Mouse (Mus musculus): ENCODE measurements at regions not wholly inside any gene's neighbourhood (a gene's known extent, or its start where the extent isn't known, plus 50 kb on each side); places are given as distances from the start of the nearest gene placed in this dataset.

DNA sequence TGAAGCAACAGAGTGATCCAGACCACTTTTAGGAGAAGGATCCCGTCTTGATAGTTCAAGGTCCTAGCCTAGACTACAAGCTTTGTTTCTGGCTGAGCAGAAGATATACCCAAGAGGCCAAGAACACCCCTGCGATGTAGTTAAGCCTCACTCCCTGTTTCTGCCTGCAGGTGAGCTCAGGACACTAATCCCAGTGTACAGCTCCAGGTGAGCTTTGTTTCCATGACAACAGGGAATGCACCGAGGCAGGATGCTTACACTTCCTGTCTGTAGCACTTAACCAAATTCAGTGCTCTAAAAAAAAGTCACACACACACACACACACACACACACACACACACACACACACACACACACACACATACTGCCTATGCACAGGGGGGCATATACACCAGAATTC is 230.7 kb downstream of the Ajap1 start:
- ATAC-seq (ENCODE audit: insufficient number of reproducible peaks, low FRiP score, low TSS enrichment, low read depth) = no peak
- Histone ChIP-seq H3K27ac (replicated peaks; ENCODE audit: low read depth, low read length) (no peak overlapping the region), H3K4me1 (ENCODE audit: control insufficient read depth, insufficient read depth, low read length) (no peaks in the 10 kb centered on the region), H3K9me3 (ENCODE audit: control insufficient read depth, low read length) (no peaks in the 10 kb centered on the region), H3K4me3 (ENCODE audit: low read depth, low read length) (no peak overlapping the region), H3K27me3 (ENCODE audit: control insufficient read depth, insufficient read depth, low read length) (no peaks in the 10 kb centered on the region), H3K9ac (ENCODE audit: low read length) (no peak overlapping the region), H3K4me2 (ENCODE audit: low read depth, severe bottlenecking) (no peak overlapping the region), H3K36me3 (ENCODE audit: control insufficient read depth, insufficient read depth, low read length) (no peaks in the 10 kb centered on the region)
- WGBS = 56% methylated on average over 3 of the region's 3 CpGs
- no peak for DNase-seq (ENCODE audit: low spot score)

DNA sequence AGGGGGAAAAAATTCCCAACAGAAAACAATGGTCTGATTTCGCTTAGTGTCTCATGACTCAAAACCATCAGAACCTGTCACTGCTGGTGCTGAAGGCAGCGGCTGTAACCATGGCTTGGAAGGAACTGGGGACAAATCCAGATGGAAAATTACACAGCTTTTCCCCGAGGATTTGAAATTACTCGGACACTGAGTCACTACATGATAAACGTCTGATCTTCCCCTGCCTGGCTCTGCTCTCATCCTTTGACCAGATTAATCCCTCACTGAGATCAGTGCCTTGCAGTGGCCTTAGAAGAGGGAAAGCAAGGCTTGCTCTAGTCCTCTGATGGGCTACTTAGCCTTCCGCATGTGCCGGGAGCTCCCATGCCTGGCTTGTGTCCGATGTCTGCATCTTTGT is 231.3 kb downstream of the Ajap1 start:
- Histone ChIP-seq H3K27me3 (ENCODE audit: control insufficient read depth, insufficient read depth, low read length) (no peaks in the 10 kb centered on the region), H3K9ac (ENCODE audit: low read length) (no peak overlapping the region), H3K9me3 (ENCODE audit: control insufficient read depth, low read length) (no peaks in the 10 kb centered on the region), H3K4me1 (ENCODE audit: control insufficient read depth, insufficient read depth, low read length) (no peaks in the 10 kb centered on the region), H3K36me3 (ENCODE audit: control insufficient read depth, insufficient read depth, low read length) (no peaks in the 10 kb centered on the region), H3K4me2 (ENCODE audit: low read depth, severe bottlenecking) (no peak overlapping the region), H3K4me3 (ENCODE audit: low read depth, low read length) (no peak overlapping the region), H3K27ac (replicated peaks; ENCODE audit: low read depth, low read length) (no peak overlapping the region)
- ATAC-seq (ENCODE audit: insufficient number of reproducible peaks, low FRiP score, low TSS enrichment, low read depth) (no peak), DNase-seq (ENCODE audit: low spot score) (no peak)
- 64% methylated on average over 8 of the region's 8 CpGs for WGBS

DNA sequence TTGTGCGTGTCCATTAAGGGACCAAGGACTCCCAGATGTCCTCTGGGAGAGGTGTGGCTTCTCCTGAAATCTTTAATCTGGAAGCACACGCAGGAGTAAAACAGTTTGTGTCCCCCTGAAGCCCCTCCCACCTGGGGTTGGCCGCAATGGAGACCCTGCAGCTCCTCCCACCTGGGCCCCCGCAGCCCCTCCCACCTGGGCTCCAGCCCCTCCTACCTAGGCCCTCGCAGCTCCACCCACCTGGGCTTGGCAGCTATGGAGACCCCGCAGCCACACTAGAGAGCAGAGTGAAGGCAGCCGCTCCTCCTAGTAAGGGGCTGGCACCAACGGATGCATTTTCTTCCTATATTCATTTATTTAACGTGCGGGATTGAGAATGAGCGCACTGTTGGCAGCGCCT is 245.9 kb downstream of the Ajap1 start:
- DNase-seq (ENCODE audit: low spot score) = peak; percentile 77
- Histone ChIP-seq H3K9ac (ENCODE audit: low read length) (no peak overlapping the region), H3K27me3 (ENCODE audit: control insufficient read depth, insufficient read depth, low read length) (no peaks in the 10 kb centered on the region), H3K4me3 (ENCODE audit: low read depth, low read length) (no peak overlapping the region), H3K36me3 (ENCODE audit: control insufficient read depth, insufficient read depth, low read length) (no peaks in the 10 kb centered on the region), H3K27ac (replicated peaks; ENCODE audit: low read depth, low read length) (no peak overlapping the region), H3K4me1 (ENCODE audit: control insufficient read depth, insufficient read depth, low read length) (peaks cover 8% of the 10 kb centered on the region; the same call in 1 of the 2 replicates), H3K4me2 (ENCODE audit: low read depth, severe bottlenecking) (no peak overlapping the region), H3K9me3 (ENCODE audit: control insufficient read depth, low read length) (no peaks in the 10 kb centered on the region)
- peak; percentile 70; the same call in 1 of the 2 replicates for ATAC-seq (ENCODE audit: insufficient number of reproducible peaks, low FRiP score, low TSS enrichment, low read depth)
- 8% methylated on average over 12 of the region's 12 CpGs for WGBS

DNA sequence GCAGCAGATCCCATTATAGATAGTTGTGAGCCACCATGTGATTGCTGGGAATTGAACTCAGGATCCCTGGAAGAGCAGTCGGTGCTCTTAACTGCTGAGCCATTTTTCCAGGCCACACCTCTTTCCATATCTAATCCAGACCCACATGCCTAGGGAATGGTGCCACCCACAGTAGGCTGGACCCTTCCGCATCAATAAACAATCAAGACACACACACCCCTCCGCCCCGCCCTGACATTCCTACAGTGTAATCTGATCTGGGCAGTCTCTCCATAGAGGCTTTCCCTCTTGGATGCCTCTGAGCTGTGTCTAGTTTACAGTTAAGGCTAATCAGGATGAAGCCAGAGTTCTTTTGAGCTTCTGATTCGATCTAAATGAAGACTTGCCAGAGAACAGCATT is 248.8 kb downstream of the Ajap1 start:
- no peak overlapping the region for H3K9ac ChIP-seq (ENCODE audit: low read length)
- ATAC-seq (ENCODE audit: insufficient number of reproducible peaks, low FRiP score, low TSS enrichment, low read depth) (no peak), DNase-seq (ENCODE audit: low spot score) (no peak)
- no peak overlapping the region for H3K4me2 ChIP-seq (ENCODE audit: low read depth, severe bottlenecking)
- no peaks in the 10 kb centered on the region for H3K9me3 ChIP-seq (ENCODE audit: control insufficient read depth, low read length)
- H3K4me1 ChIP-seq (ENCODE audit: control insufficient read depth, insufficient read depth, low read length) = peaks cover 18% of the 10 kb centered on the region
- no peak overlapping the region for H3K27ac ChIP-seq (replicated peaks; ENCODE audit: low read depth, low read length)
- no peaks in the 10 kb centered on the region for H3K27me3 ChIP-seq (ENCODE audit: control insufficient read depth, insufficient read depth, low read length)
- H3K36me3 ChIP-seq (ENCODE audit: control insufficient read depth, insufficient read depth, low read length) = no peaks in the 10 kb centered on the region
- 66% methylated on average over 5 of the region's 5 CpGs for WGBS
- H3K4me3 ChIP-seq (ENCODE audit: low read depth, low read length) = no peak overlapping the region

DNA sequence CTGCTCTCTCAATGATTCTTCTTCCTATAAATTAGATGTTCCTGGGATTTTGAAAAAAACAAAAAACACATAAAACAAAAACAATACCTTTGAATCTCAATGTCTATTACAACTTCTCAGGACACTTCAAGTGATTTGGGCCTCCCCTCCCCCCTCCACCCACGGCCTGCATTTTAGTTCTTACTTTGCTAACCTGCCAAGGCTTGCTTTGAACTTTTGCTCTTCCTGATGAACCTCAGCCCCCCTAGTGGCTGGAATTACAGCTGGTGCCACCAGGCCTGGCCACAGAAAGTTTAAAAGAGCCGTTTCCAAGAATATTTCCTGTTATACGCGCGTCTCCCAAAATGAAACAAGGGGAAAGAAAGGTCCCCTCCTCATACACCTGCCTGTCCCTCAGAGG is 253.4 kb downstream of the Ajap1 start:
- H3K4me1 ChIP-seq (ENCODE audit: control insufficient read depth, insufficient read depth, low read length) = peaks cover 19% of the 10 kb centered on the region

DNA sequence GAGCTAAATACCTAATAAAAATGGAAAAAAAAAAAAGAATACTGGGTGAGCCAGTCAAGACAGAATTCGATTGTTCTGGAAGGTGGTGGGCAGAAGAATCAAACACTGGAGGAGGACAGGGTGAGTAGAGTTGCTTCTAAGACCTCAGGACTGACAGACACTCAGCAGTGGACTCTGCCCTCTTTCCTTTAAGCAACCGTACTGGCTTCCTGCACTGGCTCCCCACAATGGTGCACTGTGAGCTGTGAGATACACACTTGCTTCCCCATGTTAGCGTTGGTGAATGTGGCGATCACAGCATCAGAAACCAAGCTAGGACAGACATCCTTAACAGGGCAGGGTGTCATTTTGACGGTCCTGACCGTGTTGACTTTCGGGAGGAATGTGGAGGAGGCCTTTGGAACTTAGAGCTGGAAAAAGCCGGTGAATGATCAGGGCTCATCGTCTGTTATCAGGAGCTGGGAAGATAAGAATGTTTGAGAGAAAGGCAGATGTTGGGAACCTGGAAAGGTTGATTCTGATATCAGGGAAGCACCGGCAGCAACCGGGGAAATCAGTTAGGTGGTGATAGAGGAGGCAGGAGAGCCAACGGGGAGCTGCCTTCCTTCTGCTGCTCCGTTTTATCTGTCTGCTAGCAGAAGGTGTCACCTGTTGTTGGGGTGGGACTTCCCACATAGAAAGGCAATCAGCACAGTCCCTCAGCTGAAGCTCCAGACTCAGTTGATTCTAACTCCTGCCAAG is 254.8 kb downstream of the Ajap1 start:
- no peaks in the 10 kb centered on the region for H3K9me3 ChIP-seq (ENCODE audit: control insufficient read depth, low read length)
- H3K4me3 ChIP-seq (ENCODE audit: low read depth, low read length) = no peak overlapping the region
- no peak overlapping the region for H3K4me2 ChIP-seq (ENCODE audit: low read depth, severe bottlenecking)
- peaks cover 19% of the 10 kb centered on the region for H3K4me1 ChIP-seq (ENCODE audit: control insufficient read depth, insufficient read depth, low read length)
- H3K27ac ChIP-seq (replicated peaks; ENCODE audit: low read depth, low read length) = no peak overlapping the region
- ATAC-seq (ENCODE audit: insufficient number of reproducible peaks, low FRiP score, low TSS enrichment, low read depth) = no peak
- no peaks in the 10 kb centered on the region for H3K27me3 ChIP-seq (ENCODE audit: control insufficient read depth, insufficient read depth, low read length)
- 77% methylated on average over 13 of the region's 13 CpGs for WGBS
- H3K9ac ChIP-seq (ENCODE audit: low read length) = no peak overlapping the region
- DNase-seq (ENCODE audit: low spot score) = no peak
- no peaks in the 10 kb centered on the region for H3K36me3 ChIP-seq (ENCODE audit: control insufficient read depth, insufficient read depth, low read length)

More for the DNA sequence above, 253.4 kb downstream of the Ajap1 start:
- Histone ChIP-seq H3K9ac (ENCODE audit: low read length) (no peak overlapping the region), H3K4me3 (ENCODE audit: low read depth, low read length) (no peak overlapping the region), H3K36me3 (ENCODE audit: control insufficient read depth, insufficient read depth, low read length) (no peaks in the 10 kb centered on the region), H3K9me3 (ENCODE audit: control insufficient read depth, low read length) (no peaks in the 10 kb centered on the region), H3K27ac (replicated peaks; ENCODE audit: low read depth, low read length) (no peak overlapping the region), H3K27me3 (ENCODE audit: control insufficient read depth, insufficient read depth, low read length) (no peaks in the 10 kb centered on the region), H3K4me2 (ENCODE audit: low read depth, severe bottlenecking) (no peak overlapping the region)
- ATAC-seq (ENCODE audit: insufficient number of reproducible peaks, low FRiP score, low TSS enrichment, low read depth) (no peak), DNase-seq (ENCODE audit: low spot score) (no peak)
- 40% methylated on average over 5 of the region's 5 CpGs for WGBS

DNA sequence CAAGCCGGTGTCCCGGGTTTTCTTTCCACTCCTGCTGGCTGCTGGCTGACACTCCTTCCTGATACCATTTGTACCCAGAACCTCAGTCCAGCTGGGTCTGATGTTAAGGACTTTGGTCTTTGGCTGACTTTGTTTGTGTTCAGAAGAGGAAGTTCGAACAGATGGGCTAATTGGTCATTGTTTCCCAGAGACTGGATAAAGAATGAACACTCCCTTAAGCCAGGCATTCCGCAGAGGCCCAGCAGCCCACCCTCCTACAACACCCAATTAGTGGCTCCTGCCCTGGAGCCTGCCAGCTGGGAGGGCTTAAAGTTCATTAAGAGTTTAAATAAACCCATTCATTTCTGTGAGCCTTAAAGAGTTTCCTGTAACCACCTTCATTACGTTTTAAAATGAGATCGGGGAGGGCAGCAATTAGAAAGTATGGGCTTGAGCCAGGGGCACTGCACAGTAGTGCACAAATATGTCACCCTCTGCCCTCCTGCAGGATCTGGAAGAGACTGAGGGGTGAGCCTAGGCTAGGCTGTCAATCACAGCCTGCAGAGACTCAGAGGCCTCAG is 257.9 kb downstream of the Ajap1 start:
- 10% methylated on average over 6 of the region's 6 CpGs for WGBS
- Histone ChIP-seq H3K36me3 (ENCODE audit: control insufficient read depth, insufficient read depth, low read length) (no peaks in the 10 kb centered on the region), H3K9me3 (ENCODE audit: control insufficient read depth, low read length) (no peaks in the 10 kb centered on the region), H3K27me3 (ENCODE audit: control insufficient read depth, insufficient read depth, low read length) (no peaks in the 10 kb centered on the region), H3K4me1 (ENCODE audit: control insufficient read depth, insufficient read depth, low read length) (peaks cover 23% of the 10 kb centered on the region), H3K27ac (replicated peaks; ENCODE audit: low read depth, low read length) (0 out of 2 replicates have a peak overlapping the region, but pooled peaks have one; percentile 42), H3K4me2 (ENCODE audit: low read depth, severe bottlenecking) (no peak overlapping the region), H3K4me3 (ENCODE audit: low read depth, low read length) (no peak overlapping the region), H3K9ac (ENCODE audit: low read length) (no peak overlapping the region)
- peak; percentile 64 for DNase-seq (ENCODE audit: low spot score)
- peak; percentile 82 for ATAC-seq (ENCODE audit: insufficient number of reproducible peaks, low FRiP score, low TSS enrichment, low read depth)

DNA sequence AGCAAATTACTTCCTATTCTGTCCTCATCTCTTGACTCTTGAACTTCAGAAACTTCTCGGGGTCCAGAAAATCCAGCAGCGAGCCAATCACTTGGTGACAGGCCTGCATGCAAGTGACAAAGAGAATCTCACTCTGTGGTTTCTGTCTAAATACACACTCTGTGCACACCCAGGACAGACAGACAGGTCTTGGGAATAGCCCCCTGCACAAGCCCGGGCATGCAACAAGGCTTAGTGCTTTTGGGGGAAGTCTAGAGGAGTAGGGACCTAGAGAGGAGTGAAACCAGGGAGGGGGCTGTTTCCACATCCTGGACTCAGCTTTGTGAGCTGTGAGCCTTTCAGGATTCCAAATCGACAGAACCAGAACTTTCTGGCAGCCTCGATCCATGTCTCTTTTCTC is 259.6 kb downstream of the Ajap1 start:
- no peaks in the 10 kb centered on the region for H3K27me3 ChIP-seq (ENCODE audit: control insufficient read depth, insufficient read depth, low read length)
- ATAC-seq (ENCODE audit: insufficient number of reproducible peaks, low FRiP score, low TSS enrichment, low read depth) (no peak), DNase-seq (ENCODE audit: low spot score) (no peak)
- no peaks in the 10 kb centered on the region for H3K36me3 ChIP-seq (ENCODE audit: control insufficient read depth, insufficient read depth, low read length)
- H3K4me3 ChIP-seq (ENCODE audit: low read depth, low read length) = no peak overlapping the region
- peaks cover 19% of the 10 kb centered on the region for H3K4me1 ChIP-seq (ENCODE audit: control insufficient read depth, insufficient read depth, low read length)
- no peak overlapping the region for H3K4me2 ChIP-seq (ENCODE audit: low read depth, severe bottlenecking)
- H3K9ac ChIP-seq (ENCODE audit: low read length) = no peak overlapping the region
- no peak overlapping the region for H3K27ac ChIP-seq (replicated peaks; ENCODE audit: low read depth, low read length)
- 84% methylated on average over 5 of the region's 5 CpGs for WGBS
- H3K9me3 ChIP-seq (ENCODE audit: control insufficient read depth, low read length) = no peaks in the 10 kb centered on the region
